Mouse (Mus musculus): Measurements from ENCODE around the gene Gale. TPM values are rescaled to one million over a fixed set of nuclear protein-coding genes. Genes with fewer than 3 reads are reported as not detected.

Gene Gale
- polyA plus RNA-seq, 1 experiment from 2014 or later = 23.1 TPM

DNA sequence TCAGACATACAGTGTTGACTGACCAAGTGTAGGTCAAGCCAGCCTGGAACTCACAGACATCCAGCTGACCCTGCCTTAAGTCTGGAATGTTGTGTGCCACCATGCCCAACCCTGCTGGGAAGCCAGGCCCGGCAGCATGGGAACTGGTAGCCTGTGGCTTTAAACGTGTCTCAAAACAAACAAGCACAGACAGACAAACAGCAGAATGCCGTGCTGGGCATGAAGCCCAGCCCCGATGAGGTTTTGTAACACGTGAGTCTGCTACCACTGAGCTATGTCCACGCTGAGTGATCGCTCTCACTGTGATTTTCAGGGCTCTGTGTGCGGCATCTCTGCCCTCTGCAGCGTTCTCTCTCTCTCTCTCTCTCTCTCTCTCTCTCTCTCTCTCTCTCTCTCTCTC lies 7.6 kb upstream of the Gale start:
- Histone ChIP-seq H3K9ac (replicated peaks; ENCODE audit: low read length) (no peak overlapping the region), H3K27ac (replicated peaks; ENCODE audit: low read depth, low read length) (no peak overlapping the region), H3K36me3 (replicated peaks; ENCODE audit: control insufficient read depth, insufficient read depth, low read depth, low read length) (no peaks in the 10 kb centered on the region; the same call in 1 of the 2 replicates), H3K27me3 (ENCODE audit: control insufficient read depth, insufficient read depth, low read length) (no peaks in the 10 kb centered on the region), H3K9me3 (replicated peaks; ENCODE audit: control insufficient read depth, low read length) (no peaks in the 10 kb centered on the region), H3K4me3 (ENCODE audit: low read depth, low read length) (no peak overlapping the region), H3K4me1 (ENCODE audit: control insufficient read depth, insufficient read depth, low read length) (no peaks in the 10 kb centered on the region), H3K4me2 (ENCODE audit: low read depth, low read length) (no peak overlapping the region)
- WGBS = 82% methylated on average over 9 of the region's 9 CpGs
- no peak for DNase-seq (ENCODE audit: low spot score)
- no peak for ATAC-seq (replicated peaks; ENCODE audit: insufficient number of reproducible peaks, low FRiP score, low TSS enrichment, low read depth)

- no peaks in the 10 kb centered on the region for H3K27me3 ChIP-seq (ENCODE audit: control insufficient read depth, insufficient read depth, low read length)
- H3K9me3 ChIP-seq (replicated peaks; ENCODE audit: control insufficient read depth, low read length) = no peaks in the 10 kb centered on the region
- 59% methylated on average over 8 of the region's 8 CpGs for WGBS
- H3K4me2 ChIP-seq (ENCODE audit: low read depth, low read length) = no peak overlapping the region
- no peak overlapping the region for H3K9ac ChIP-seq (replicated peaks; ENCODE audit: low read length)
- DNase-seq (ENCODE audit: low spot score) (no peak), ATAC-seq (replicated peaks; ENCODE audit: insufficient number of reproducible peaks, low FRiP score, low TSS enrichment, low read depth) (no peak)
- H3K27ac ChIP-seq (replicated peaks; ENCODE audit: low read depth, low read length) = no peak overlapping the region
- no peaks in the 10 kb centered on the region for H3K36me3 ChIP-seq (replicated peaks; ENCODE audit: control insufficient read depth, insufficient read depth, low read depth, low read length)
- H3K4me3 ChIP-seq (ENCODE audit: low read depth, low read length) = no peak overlapping the region
- H3K4me1 ChIP-seq (ENCODE audit: control insufficient read depth, insufficient read depth, low read length) = no peaks in the 10 kb centered on the region; the same call in 1 of the 2 replicates
These were observed 5.2 kb upstream of the Gale start for GRCm38 (mm10) chr4:135958354-135958753.

DNA sequence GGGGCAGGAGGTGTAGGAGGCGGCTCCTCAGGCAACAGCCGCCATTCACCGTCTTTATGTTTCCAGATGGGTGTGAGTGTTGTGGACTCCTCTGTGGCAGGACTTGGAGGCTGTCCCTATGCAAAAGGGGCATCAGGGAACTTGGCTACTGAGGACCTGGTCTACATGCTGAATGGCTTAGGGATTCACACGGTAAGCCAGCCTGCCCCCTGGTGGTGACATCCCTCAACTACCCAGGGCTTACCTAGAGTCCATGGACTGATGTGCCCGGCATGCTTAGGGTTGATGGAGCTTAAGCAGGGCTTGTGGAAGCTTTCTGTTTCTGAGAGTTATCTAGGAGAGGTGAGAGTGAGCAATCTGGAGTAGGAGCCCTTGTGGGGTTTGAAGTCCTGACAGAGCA lies 2.8 kb upstream of the Gale start:
- Histone ChIP-seq H3K9me3 (replicated peaks; ENCODE audit: control insufficient read depth, low read length) (no peaks in the 10 kb centered on the region), H3K27ac (replicated peaks; ENCODE audit: low read depth, low read length) (no peak overlapping the region), H3K4me2 (ENCODE audit: low read depth, low read length) (no peak overlapping the region), H3K4me1 (ENCODE audit: control insufficient read depth, insufficient read depth, low read length) (no peaks in the 10 kb centered on the region; the same call in 1 of the 2 replicates), H3K9ac (replicated peaks; ENCODE audit: low read length) (no peak overlapping the region; the same call in 1 of the 2 replicates), H3K27me3 (ENCODE audit: control insufficient read depth, insufficient read depth, low read length) (no peaks in the 10 kb centered on the region), H3K4me3 (ENCODE audit: low read depth, low read length) (no peak overlapping the region), H3K36me3 (replicated peaks; ENCODE audit: control insufficient read depth, insufficient read depth, low read depth, low read length) (no peaks in the 10 kb centered on the region)
- DNase-seq (ENCODE audit: low spot score) = peak; percentile 91
- ATAC-seq (replicated peaks; ENCODE audit: insufficient number of reproducible peaks, low FRiP score, low TSS enrichment, low read depth) = no peak
- WGBS = 27% methylated on average over 5 of the region's 5 CpGs

- H3K9ac ChIP-seq (replicated peaks; ENCODE audit: low read length) = no peak overlapping the region
- H3K9me3 ChIP-seq (replicated peaks; ENCODE audit: control insufficient read depth, low read length) = no peaks in the 10 kb centered on the region
- 84% methylated on average over 5 of the region's 5 CpGs for WGBS
- H3K27ac ChIP-seq (replicated peaks; ENCODE audit: low read depth, low read length) = no peak overlapping the region
- no peak for ATAC-seq (replicated peaks; ENCODE audit: insufficient number of reproducible peaks, low FRiP score, low TSS enrichment, low read depth)
- H3K4me1 ChIP-seq (ENCODE audit: control insufficient read depth, insufficient read depth, low read length) = no peaks in the 10 kb centered on the region; the same call in 1 of the 2 replicates
- H3K36me3 ChIP-seq (replicated peaks; ENCODE audit: control insufficient read depth, insufficient read depth, low read depth, low read length) = no peaks in the 10 kb centered on the region
- H3K4me3 ChIP-seq (ENCODE audit: low read depth, low read length) = no peak overlapping the region
- no peaks in the 10 kb centered on the region for H3K27me3 ChIP-seq (ENCODE audit: control insufficient read depth, insufficient read depth, low read length)
- no peak for DNase-seq (ENCODE audit: low spot score)
- no peak overlapping the region for H3K4me2 ChIP-seq (ENCODE audit: low read depth, low read length)
These were observed 1.8 kb upstream of the Gale start for GRCm38 (mm10) chr4:135961709-135962108.

GRCm38 (mm10) chr4:135962198-135962597 lies 1.3 kb upstream of the Gale start:
- Histone ChIP-seq H3K4me3 (ENCODE audit: low read depth, low read length) (no peak overlapping the region), H3K9ac (replicated peaks; ENCODE audit: low read length) (no peak overlapping the region), H3K4me2 (ENCODE audit: low read depth, low read length) (no peak overlapping the region), H3K36me3 (replicated peaks; ENCODE audit: control insufficient read depth, insufficient read depth, low read depth, low read length) (no peaks in the 10 kb centered on the region; the same call in 1 of the 2 replicates), H3K4me1 (ENCODE audit: control insufficient read depth, insufficient read depth, low read length) (no peaks in the 10 kb centered on the region; the same call in 1 of the 2 replicates), H3K27me3 (ENCODE audit: control insufficient read depth, insufficient read depth, low read length) (no peaks in the 10 kb centered on the region), H3K9me3 (replicated peaks; ENCODE audit: control insufficient read depth, low read length) (no peaks in the 10 kb centered on the region), H3K27ac (replicated peaks; ENCODE audit: low read depth, low read length) (no peak overlapping the region)
- WGBS = 83% methylated on average over 7 of the region's 7 CpGs
- ATAC-seq (replicated peaks; ENCODE audit: insufficient number of reproducible peaks, low FRiP score, low TSS enrichment, low read depth) (no peak), DNase-seq (ENCODE audit: low spot score) (no peak)

DNA sequence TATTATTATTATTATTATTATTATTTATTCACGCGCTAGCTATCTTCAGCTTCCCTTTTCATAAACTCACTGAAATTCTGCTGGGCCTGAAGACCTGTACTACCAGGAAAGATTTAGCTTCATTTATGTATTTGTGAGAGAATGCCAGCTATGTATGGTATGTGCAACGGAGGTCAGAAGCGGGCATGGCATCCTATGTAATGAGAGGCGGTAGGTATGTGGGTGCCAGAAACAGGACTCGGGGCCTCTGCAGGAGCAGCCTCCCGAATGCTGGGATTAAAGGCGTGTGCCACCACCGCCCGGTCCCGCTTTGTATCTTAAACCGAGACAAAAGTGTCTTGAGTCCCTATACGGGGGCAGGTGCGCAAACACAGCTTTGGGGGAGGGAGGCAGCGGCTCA lies 581 bp upstream of the Gale start:
- peak overlapping the region; percentile 82 for H3K9ac ChIP-seq (replicated peaks; ENCODE audit: low read length)
- peak overlapping the region; percentile 70 for H3K4me2 ChIP-seq (ENCODE audit: low read depth, low read length)

DNA sequence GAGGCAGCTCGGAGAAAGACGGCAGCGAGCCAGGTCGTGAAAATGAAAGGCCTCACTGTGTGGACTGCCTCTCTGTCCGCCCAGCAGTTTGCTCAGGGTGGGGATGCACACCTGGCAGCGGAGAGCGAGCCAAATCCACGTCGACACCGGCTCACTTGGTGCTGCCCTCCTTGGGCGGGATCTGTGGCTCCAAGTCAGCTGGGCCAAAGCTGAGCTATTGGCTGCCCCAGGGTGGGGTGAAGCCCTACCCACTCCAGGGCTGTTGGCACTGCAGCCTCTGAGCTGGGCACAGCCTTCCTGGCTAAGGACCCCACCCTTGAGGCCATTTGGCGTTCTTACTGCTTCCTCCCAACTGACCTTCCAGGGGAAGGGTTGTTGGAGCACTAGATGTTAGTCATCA lies 899 bp downstream of the Gale start:
- Histone ChIP-seq H3K9me3 (replicated peaks; ENCODE audit: control insufficient read depth, low read length) (no peaks in the 10 kb centered on the region), H3K27ac (replicated peaks; ENCODE audit: low read depth, low read length) (no peak overlapping the region), H3K9ac (replicated peaks; ENCODE audit: low read length) (peak overlapping the region; percentile 60), H3K4me3 (ENCODE audit: low read depth, low read length) (peak overlapping the region; percentile 69), H3K36me3 (replicated peaks; ENCODE audit: control insufficient read depth, insufficient read depth, low read depth, low read length) (peaks cover 16% of the 10 kb centered on the region), H3K4me2 (ENCODE audit: low read depth, low read length) (peak overlapping the region; percentile 70), H3K4me1 (ENCODE audit: control insufficient read depth, insufficient read depth, low read length) (no peaks in the 10 kb centered on the region; the same call in 1 of the 2 replicates), H3K27me3 (ENCODE audit: control insufficient read depth, insufficient read depth, low read length) (no peaks in the 10 kb centered on the region)
- DNase-seq (ENCODE audit: low spot score) (no peak), ATAC-seq (replicated peaks; ENCODE audit: insufficient number of reproducible peaks, low FRiP score, low TSS enrichment, low read depth) (no peak)
- WGBS = 5% methylated on average over 12 of the region's 12 CpGs

More for the DNA sequence above, 581 bp upstream of the Gale start:
- Histone ChIP-seq H3K4me1 (ENCODE audit: control insufficient read depth, insufficient read depth, low read length) (no peaks in the 10 kb centered on the region; the same call in 1 of the 2 replicates), H3K4me3 (ENCODE audit: low read depth, low read length) (peak overlapping the region; percentile 69), H3K9me3 (replicated peaks; ENCODE audit: control insufficient read depth, low read length) (no peaks in the 10 kb centered on the region), H3K27ac (replicated peaks; ENCODE audit: low read depth, low read length) (peak overlapping the region; percentile 73), H3K36me3 (replicated peaks; ENCODE audit: control insufficient read depth, insufficient read depth, low read depth, low read length) (peaks cover 4% of the 10 kb centered on the region), H3K27me3 (ENCODE audit: control insufficient read depth, insufficient read depth, low read length) (no peaks in the 10 kb centered on the region)
- DNase-seq (ENCODE audit: low spot score) (no peak), ATAC-seq (replicated peaks; ENCODE audit: insufficient number of reproducible peaks, low FRiP score, low TSS enrichment, low read depth) (no peak)
- 6% methylated on average over 15 of the region's 15 CpGs for WGBS

GRCm38 (mm10) chr4:135965113-135965512 lies 1.6 kb downstream of the Gale start:
- Histone ChIP-seq H3K36me3 (replicated peaks; ENCODE audit: control insufficient read depth, insufficient read depth, low read depth, low read length) (peaks cover 16% of the 10 kb centered on the region), H3K4me3 (ENCODE audit: low read depth, low read length) (no peak overlapping the region), H3K27ac (replicated peaks; ENCODE audit: low read depth, low read length) (no peak overlapping the region), H3K27me3 (ENCODE audit: control insufficient read depth, insufficient read depth, low read length) (no peaks in the 10 kb centered on the region), H3K9ac (replicated peaks; ENCODE audit: low read length) (no peak overlapping the region), H3K9me3 (replicated peaks; ENCODE audit: control insufficient read depth, low read length) (no peaks in the 10 kb centered on the region), H3K4me1 (ENCODE audit: control insufficient read depth, insufficient read depth, low read length) (no peaks in the 10 kb centered on the region; the same call in 1 of the 2 replicates), H3K4me2 (ENCODE audit: low read depth, low read length) (no peak overlapping the region)
- 81% methylated on average over 9 of the region's 9 CpGs for WGBS
- no peak for ATAC-seq (replicated peaks; ENCODE audit: insufficient number of reproducible peaks, low FRiP score, low TSS enrichment, low read depth)
- no peak for DNase-seq (ENCODE audit: low spot score)
